ENCODE assay signal across 8 mouse cellular contexts in the genomic region with DNA sequence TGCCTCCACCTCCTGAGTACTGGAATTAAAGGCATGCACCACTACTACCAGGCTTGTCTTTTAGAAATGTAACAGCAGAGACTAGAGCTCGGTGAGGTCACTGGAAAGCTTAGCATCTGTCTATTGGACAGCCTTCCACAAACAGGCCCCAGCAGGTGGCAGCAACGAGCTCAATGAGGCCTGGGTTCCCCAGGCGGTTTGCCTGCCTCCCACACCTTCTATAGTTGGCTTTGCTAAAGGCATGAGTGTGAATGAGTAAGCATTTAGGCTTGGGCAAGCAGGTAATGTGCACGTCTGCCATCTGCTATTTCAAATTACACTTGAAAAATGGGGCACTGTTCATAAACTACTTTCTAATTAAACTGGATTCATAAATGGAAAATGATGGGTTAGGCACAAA. TPM values are rescaled to one million over a fixed set of nuclear protein-coding genes. Genes with fewer than 3 reads are reported as not detected.
DNase-seq lines count a peak whose midpoint lies in the region; ATAC-seq lines count a peak whose summit lies in the region.

No protein-coding gene starts in this region.

- H3K4me3 ChIP-seq in embryonic facial prominence, embryonic 12.5 days: no peak overlapping the region
- no peak overlapping the region for H3K4me3 ChIP-seq in heart, embryonic 14.5 days (ENCODE audit: control insufficient read depth in 1 of 2, insufficient read depth in 1 of 2, low read depth in 1 of 2, low read length in 2 of 2)
- no peak overlapping the region for H3K4me3 ChIP-seq in liver, embryonic 11.5 days (ENCODE audit: low read depth, low read length)
- H3K4me3 ChIP-seq in neural tube, embryonic 12.5 days: no peak overlapping the region
- H3K4me3 ChIP-seq in stomach, embryonic 16.5 days (replicated peaks; ENCODE audit: low read length): no peak overlapping the region

- no peaks in the 10 kb centered on the region for H3K9me3 ChIP-seq in embryonic facial prominence, embryonic 12.5 days
- no peaks in the 10 kb centered on the region for H3K9me3 ChIP-seq in heart, embryonic 14.5 days (ENCODE audit: control insufficient read depth, low read length)
- H3K9me3 ChIP-seq in liver, embryonic 11.5 days (ENCODE audit: control insufficient read depth, low read length): no peaks in the 10 kb centered on the region
- no peaks in the 10 kb centered on the region for H3K9me3 ChIP-seq in neural tube, embryonic 12.5 days
- no peaks in the 10 kb centered on the region for H3K9me3 ChIP-seq in stomach, embryonic 16.5 days (replicated peaks; ENCODE audit: control insufficient read depth, low read length)

- no peak overlapping the region for H3K27ac ChIP-seq in embryonic facial prominence, embryonic 12.5 days
- H3K27ac ChIP-seq in heart, embryonic 14.5 days (replicated peaks in 1 of 2; ENCODE audit: control insufficient read depth in 1 of 2, insufficient read depth in 1 of 2, low read depth in 2 of 2, low read length in 2 of 2): no peak overlapping the region
- H3K27ac ChIP-seq in liver, embryonic 11.5 days (ENCODE audit: low read depth, low read length): no peak overlapping the region
- H3K27ac ChIP-seq in neural tube, embryonic 12.5 days: no peak overlapping the region
- H3K27ac ChIP-seq in stomach, embryonic 16.5 days (ENCODE audit: low read length): no peak overlapping the region

- peaks cover 12% of the 10 kb centered on the region for H3K4me1 ChIP-seq in embryonic facial prominence, embryonic 12.5 days
- H3K4me1 ChIP-seq in heart, embryonic 14.5 days (ENCODE audit: control insufficient read depth in 2 of 2, insufficient read depth in 2 of 2, low read length in 2 of 2): no peaks in the 10 kb centered on the region
- H3K4me1 ChIP-seq in liver, embryonic 11.5 days (replicated peaks; ENCODE audit: control insufficient read depth, insufficient read depth, low read length): 0 out of 2 replicates have a peak, but pooled peaks cover 4% of the 10 kb centered on the region
- no peaks in the 10 kb centered on the region for H3K4me1 ChIP-seq in neural tube, embryonic 12.5 days
- H3K4me1 ChIP-seq in stomach, embryonic 16.5 days (ENCODE audit: control insufficient read depth, insufficient read depth, low read length): no peaks in the 10 kb centered on the region

- peaks cover 7% of the 10 kb centered on the region for H3K36me3 ChIP-seq in embryonic facial prominence, embryonic 12.5 days
- H3K36me3 ChIP-seq in heart, embryonic 14.5 days (ENCODE audit: control insufficient read depth, insufficient read depth, low read length): peaks cover 24% of the 10 kb centered on the region
- H3K36me3 ChIP-seq in liver, embryonic 11.5 days (ENCODE audit: control insufficient read depth, insufficient read depth, low read length): peaks cover 1% of the 10 kb centered on the region
- peaks cover 17% of the 10 kb centered on the region for H3K36me3 ChIP-seq in neural tube, embryonic 12.5 days
- peaks cover 1% of the 10 kb centered on the region; the same call in 1 of the 2 replicates for H3K36me3 ChIP-seq in stomach, embryonic 16.5 days (ENCODE audit: control insufficient read depth, insufficient read depth, low read length)

- H3K9ac ChIP-seq in embryonic facial prominence, embryonic 12.5 days: no peak overlapping the region
- H3K9ac ChIP-seq in heart, embryonic 14.5 days (ENCODE audit: low read length): no peak overlapping the region
- H3K9ac ChIP-seq in liver, embryonic 11.5 days (ENCODE audit: low read depth, low read length): no peak overlapping the region
- H3K9ac ChIP-seq in neural tube, embryonic 12.5 days: no peak overlapping the region
- H3K9ac ChIP-seq in stomach, embryonic 16.5 days (ENCODE audit: low read length): no peak overlapping the region

- no peaks in the 10 kb centered on the region for H3K27me3 ChIP-seq in embryonic facial prominence, embryonic 12.5 days
- no peaks in the 10 kb centered on the region for H3K27me3 ChIP-seq in heart, embryonic 14.5 days (ENCODE audit: control insufficient read depth, insufficient read depth, low read length)
- no peaks in the 10 kb centered on the region for H3K27me3 ChIP-seq in liver, embryonic 11.5 days (replicated peaks; ENCODE audit: control insufficient read depth, insufficient read depth, low read length)
- no peaks in the 10 kb centered on the region for H3K27me3 ChIP-seq in neural tube, embryonic 12.5 days (replicated peaks)
- no peaks in the 10 kb centered on the region for H3K27me3 ChIP-seq in stomach, embryonic 16.5 days (ENCODE audit: control insufficient read depth, insufficient read depth, low read length)

- no peak overlapping the region for H3K4me2 ChIP-seq in embryonic facial prominence, embryonic 12.5 days (replicated peaks)
- no peak overlapping the region for H3K4me2 ChIP-seq in heart, embryonic 14.5 days (ENCODE audit: low read length)
- H3K4me2 ChIP-seq in liver, embryonic 11.5 days: no peak overlapping the region
- H3K4me2 ChIP-seq in neural tube, embryonic 12.5 days (replicated peaks): no peak overlapping the region
- no peak overlapping the region for H3K4me2 ChIP-seq in stomach, embryonic 16.5 days (ENCODE audit: low read depth, low read length)

- peak; percentile 81 for DNase-seq in A20 (ENCODE audit: low read depth, low spot score)
- DNase-seq in adrenal gland, postnatal 25 days: peak; percentile 89
- peak; percentile 91 for DNase-seq in kidney, postnatal 10 days
- peak; percentile 52 for DNase-seq in liver, embryonic 11.5 days (ENCODE audit: low spot score)

- 23% methylated on average over 4 of the region's 4 CpGs for WGBS in embryonic facial prominence, embryonic 12.5 days
- WGBS in heart, embryonic 14.5 days: 20% methylated on average over 4 of the region's 4 CpGs
- 35% methylated on average over 4 of the region's 4 CpGs for WGBS in liver, embryonic 11.5 days
- WGBS in neural tube, embryonic 12.5 days: 32% methylated on average over 4 of the region's 4 CpGs
- WGBS in stomach, embryonic 16.5 days: 21% methylated on average over 4 of the region's 4 CpGs

- ATAC-seq in embryonic facial prominence, embryonic 12.5 days (ENCODE audit: insufficient number of reproducible peaks, insufficient read depth, low FRiP score, low TSS enrichment): peak; percentile 69; the same call in 1 of the 2 replicates
- 0 out of 2 replicates have a peak, but pooled peaks have one; percentile 9 for ATAC-seq in heart, embryonic 14.5 days (ENCODE audit: insufficient number of reproducible peaks, insufficient read depth, low FRiP score, low read depth)
- ATAC-seq in liver, embryonic 11.5 days (replicated peaks; ENCODE audit: low FRiP score): peak; percentile 49; the same call in 1 of the 2 replicates
- 0 out of 2 replicates have a peak, but pooled peaks have one; percentile 48 for ATAC-seq in neural tube, embryonic 12.5 days (ENCODE audit: low FRiP score, low read depth)
- peak; percentile 68; the same call in 1 of the 2 replicates for ATAC-seq in stomach, embryonic 16.5 days (ENCODE audit: insufficient read depth, low FRiP score)

RNA-seq across cellular contexts. Expression of a gene that starts 54.7 kb away (rescaled TPM):
- total RNA-seq in adrenal gland, postnatal 25 days (2021): 2,613 and 2,647 TPM in 2 replicates
- 956 and 977 TPM in 2 replicates for polyA plus RNA-seq in embryonic facial prominence, embryonic 12.5 days (2016; fragmentation: Nextera tagmentation; extraction: Ambion mirVana)
- 1,091 and 1,152 TPM in 2 replicates for polyA plus RNA-seq in heart, embryonic 14.5 days (2014; fragmentation: Nextera tagmentation; extraction: Ambion mirVana)
- polyA plus RNA-seq in liver, embryonic 11.5 days (2014; fragmentation: Nextera tagmentation; extraction: Ambion mirVana): 946 and 1,034 TPM in 2 replicates
- polyA plus RNA-seq in neural tube, embryonic 12.5 days (2016; fragmentation: Nextera tagmentation; extraction: Ambion mirVana): 931 and 967 TPM in 2 replicates
- polyA plus RNA-seq in stomach, embryonic 16.5 days (2015; fragmentation: Nextera tagmentation; extraction: Ambion mirVana): 794 and 1,006 TPM in 2 replicates

RNA-seq across cellular contexts. Expression of a gene that starts 55.2 kb away (rescaled TPM):
- total RNA-seq in adrenal gland, postnatal 25 days (2021): not detected in 2 replicates
- polyA plus RNA-seq in embryonic facial prominence, embryonic 12.5 days (2016; fragmentation: Nextera tagmentation; extraction: Ambion mirVana): 0.64 and 0.95 TPM in 2 replicates
- polyA plus RNA-seq in heart, embryonic 14.5 days (2014; fragmentation: Nextera tagmentation; extraction: Ambion mirVana): 0.47 and 0.59 TPM in 2 replicates
- 0.41 and 0.42 TPM in 2 replicates for polyA plus RNA-seq in liver, embryonic 11.5 days (2014; fragmentation: Nextera tagmentation; extraction: Ambion mirVana)
- polyA plus RNA-seq in neural tube, embryonic 12.5 days (2016; fragmentation: Nextera tagmentation; extraction: Ambion mirVana): 3.8 and 3.9 TPM in 2 replicates
- polyA plus RNA-seq in stomach, embryonic 16.5 days (2015; fragmentation: Nextera tagmentation; extraction: Ambion mirVana): 0.29 and 0.34 TPM in 2 replicates

Comparison
In these comparisons a context has a peak if more than half of its experiments do, and no peak if none do; other contexts are left out.
1. ATAC-seq: peak in every context shown above with its lines; median percentile 69 in embryonic facial prominence, embryonic 12.5 days; 68 in stomach, embryonic 16.5 days; 49 in liver, embryonic 11.5 days; 48 in neural tube, embryonic 12.5 days; 9 in heart, embryonic 14.5 days.